Mouse (Mus musculus) CD4-positive, CD25-positive, alpha-beta regulatory T cell, adult 2 months (primary cell): ENCODE data around the gene Mid2.
"Not testable (repeated sequence)": the region's sequence is repeated elsewhere in the genome, so short reads cannot be mapped to it uniquely, and the experiment has no call there.

Experiments
- DNase-seq: peaks from one replicate; pipeline ENCODE4 v3.0.0-alpha.2; 2012; ENCODE audit warnings: low read depth, low spot score

The Mid2 gene

DNA sequence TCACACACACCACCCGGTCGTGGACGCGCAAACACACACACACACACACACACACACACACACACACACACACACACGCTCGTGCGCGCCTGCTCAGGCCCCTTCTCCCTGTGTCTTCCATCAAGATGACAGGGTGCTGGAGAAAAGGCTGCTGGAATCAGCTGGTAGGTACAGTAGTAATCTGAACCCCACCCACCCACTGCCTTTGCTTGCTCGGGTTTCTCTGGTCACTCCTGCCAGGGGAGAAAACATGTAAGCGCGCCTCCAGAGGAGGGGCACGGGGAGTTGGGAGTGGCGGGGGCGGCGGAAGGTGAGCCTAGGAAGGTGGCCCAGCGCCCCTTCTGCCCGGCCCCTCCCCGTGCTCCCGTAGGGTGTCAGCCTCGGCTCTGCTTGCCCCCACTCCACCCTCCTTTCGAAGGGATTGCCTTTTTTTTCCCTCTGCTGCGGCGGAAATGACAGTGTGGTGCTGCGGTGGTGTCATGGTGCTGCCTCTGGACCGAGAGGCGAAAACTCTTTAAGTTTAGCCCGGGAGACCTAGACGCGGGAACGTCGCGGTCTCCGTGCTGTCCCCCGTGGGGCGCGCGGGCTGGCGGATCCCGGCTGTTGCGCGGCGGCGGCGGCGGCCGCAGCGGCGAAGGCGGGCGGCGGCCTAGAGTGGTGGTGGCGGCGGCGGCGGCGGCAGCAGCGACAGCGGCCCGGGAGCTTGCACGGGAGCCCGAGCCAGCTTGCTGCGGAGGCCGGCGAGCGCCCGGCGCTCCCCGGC is at the start of gene Mid2:
Mid2 (plus strand) TSS at position 121 of the 763 bp plus-strand sequence.
- peak; percentile 12 for DNase-seq

- no peak for DNase-seq
Measured at GRCm38 (mm10) chrX:140624875-140625594, 39.4 kb upstream of the Mid2 start.

GRCm38 (mm10) chrX:140638028-140638427 is 26.4 kb upstream of the Mid2 start:
- DNase-seq, result no peak

DNA sequence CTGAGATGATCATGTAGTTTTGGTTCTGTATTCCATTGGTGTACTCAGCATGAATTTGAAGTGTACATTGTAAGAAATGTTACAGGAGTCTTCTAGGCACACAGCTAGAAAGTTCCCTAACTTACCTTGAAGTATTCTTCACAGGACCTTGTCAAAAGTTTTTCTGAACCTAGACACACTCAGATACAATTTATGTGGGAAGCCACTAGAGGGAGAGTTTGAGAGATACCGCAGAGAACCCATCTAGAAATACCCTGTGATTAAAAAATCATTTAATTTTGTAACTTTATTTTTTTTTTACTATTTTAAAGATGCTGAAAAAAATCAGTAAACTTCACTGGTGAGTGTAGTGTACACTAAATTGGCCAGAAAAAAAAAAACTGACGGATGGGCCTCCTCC is 24.8 kb upstream of the Mid2 start:
- DNase-seq, result no peak

DNA sequence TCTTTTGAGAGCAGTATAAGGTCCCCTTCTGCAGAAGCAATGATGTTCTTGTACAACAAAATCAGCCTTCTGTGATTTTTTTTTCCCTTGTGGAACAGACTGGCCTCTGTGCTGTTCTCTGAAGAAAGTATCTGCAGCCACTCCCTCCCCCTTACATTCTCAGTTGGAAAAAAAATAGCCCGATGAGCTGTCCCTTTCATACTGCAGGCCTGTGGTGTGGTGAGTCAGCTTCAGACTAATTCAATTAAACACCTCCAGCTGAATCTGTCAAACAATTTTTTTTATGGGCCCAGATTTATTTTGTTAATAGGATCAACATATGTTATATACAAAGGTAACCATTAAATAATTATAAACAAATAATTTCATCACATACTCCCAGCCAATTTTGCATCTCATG is 3.7 kb upstream of the Mid2 start:
- no peak for DNase-seq

DNA sequence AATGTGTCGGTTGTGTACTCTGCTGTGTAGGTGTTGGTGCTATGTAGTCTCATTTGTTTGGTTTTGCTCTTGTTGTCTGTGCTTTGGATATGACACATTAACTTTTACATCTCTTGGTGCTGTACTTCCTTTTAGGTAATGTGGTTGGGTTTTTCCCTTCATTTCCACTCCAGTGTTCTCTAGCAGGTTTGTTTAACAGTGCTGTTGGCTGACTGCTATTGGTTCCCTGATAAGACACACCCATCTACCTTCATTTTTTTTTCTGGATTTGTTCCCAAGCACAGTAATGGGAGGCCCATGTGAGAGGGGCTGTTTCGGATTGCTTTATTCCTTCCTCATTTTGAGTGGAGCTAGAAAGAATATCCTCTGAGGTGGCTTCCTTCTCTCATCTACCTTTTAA is 883 bp upstream of the Mid2 start:
- peak; percentile 25 for DNase-seq

- DNase-seq, result peak; percentile 0
Measured at GRCm38 (mm10) chrX:140665242-140665810, 927 bp downstream of the Mid2 start.

DNA sequence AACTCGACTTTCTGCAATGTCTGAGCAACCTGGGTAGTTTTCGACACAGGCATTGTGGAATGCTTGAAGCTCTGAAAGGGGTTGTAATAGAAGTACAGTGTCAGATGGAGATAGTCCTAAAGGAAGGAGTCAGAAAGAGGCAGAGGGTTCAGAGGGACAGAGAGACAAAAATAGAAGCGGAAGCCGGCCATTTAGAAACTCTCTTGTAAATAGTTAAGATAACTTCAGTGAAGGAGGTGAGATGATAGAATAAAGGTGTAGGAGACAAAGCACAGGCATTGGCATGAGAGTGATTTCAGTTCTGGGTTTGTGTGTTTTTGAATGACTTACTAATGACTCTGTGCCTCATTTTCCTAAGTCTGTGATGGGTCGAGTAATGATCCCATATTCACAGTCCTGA is 11.0 kb downstream of the Mid2 start:
- DNase-seq, result no peak

DNA sequence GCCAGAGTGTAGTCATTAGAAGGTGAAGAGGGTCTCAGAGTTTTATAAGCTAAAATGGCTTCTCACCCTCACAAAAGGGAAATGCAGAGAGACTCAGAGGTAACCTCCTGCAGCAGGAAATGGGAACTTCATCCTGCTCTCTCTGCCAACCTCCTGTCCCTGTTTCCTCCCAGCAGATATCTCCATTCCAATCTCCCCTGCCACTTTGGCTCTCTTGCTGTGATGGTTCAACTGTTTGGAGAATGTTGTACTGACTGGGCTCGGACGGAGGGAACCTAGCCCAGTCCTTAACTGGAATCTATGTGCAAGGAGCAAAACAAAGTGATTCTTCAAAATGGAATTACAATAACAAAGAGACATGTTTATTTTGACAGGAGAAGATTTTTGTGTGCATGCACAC is 23.9 kb downstream of the Mid2 start:
- DNase-seq, result no peak

DNA sequence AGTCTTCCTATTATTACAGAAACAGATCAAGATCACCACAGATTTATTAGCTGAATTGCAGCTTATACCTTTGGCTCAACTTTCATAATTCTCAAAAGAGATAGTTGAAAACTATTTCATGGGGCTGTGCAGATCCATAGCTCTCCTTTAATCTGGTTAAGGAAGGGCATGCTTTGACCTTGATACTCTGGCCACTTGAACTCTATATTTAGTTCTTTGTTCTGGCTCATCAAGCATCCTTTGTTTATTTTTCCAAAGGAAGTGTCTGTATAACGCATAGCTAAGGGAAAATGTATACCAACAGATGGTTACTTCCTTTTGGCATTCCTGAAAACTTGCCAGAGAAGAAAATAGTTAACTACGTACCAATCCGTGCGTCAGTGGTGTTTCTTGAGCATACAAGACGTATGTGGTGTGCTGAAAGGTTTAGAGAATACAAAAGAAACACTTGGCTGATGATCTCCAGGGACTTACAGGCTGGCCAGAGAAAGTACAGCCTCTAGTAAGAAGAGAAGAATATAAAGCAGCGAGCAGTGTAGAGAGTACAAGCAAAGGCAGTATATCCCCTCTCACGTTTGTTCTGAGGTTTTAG is 33.6 kb downstream of the Mid2 start:
- not testable (repeated sequence) for DNase-seq

DNA sequence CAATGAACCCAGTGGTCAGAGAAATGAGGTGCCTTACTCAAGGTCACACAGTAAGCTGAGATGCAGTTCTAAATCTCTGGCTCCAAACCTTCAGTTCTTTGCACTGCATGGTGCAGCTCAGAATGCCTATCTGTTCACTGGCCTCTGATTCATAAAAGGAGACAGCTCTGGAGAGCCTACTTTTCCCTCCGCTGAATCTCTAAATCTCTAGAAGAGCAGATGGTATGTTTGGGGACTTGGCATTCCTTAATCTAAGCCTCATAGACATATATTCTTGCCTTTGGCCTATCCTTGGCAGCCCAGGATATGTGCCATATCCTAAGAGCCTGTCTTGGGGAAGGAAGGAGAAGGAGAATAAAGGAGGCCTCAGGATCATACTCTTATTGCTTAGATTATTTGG is 38.8 kb downstream of the Mid2 start:
- DNase-seq, result no peak

DNA sequence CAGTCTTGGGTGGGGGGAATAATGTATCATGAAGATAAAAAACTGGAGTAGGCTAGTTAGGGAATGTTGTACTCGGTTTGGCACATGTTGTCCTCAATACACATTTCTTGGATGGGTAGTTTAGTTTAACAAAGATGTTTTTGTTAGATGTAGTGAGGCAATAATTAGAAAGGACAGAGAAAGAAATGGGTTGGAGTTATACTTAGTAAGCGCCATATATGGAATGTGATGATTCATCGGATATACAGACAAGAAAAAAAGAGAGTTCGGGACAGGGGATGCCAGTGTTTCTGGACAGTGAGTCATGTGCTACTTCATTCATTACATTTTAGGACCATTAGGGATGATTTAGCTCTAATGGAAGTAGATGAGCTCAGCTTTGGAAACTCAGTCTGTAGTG is 41.7 kb downstream of the Mid2 start:
- DNase-seq, result no peak

DNA sequence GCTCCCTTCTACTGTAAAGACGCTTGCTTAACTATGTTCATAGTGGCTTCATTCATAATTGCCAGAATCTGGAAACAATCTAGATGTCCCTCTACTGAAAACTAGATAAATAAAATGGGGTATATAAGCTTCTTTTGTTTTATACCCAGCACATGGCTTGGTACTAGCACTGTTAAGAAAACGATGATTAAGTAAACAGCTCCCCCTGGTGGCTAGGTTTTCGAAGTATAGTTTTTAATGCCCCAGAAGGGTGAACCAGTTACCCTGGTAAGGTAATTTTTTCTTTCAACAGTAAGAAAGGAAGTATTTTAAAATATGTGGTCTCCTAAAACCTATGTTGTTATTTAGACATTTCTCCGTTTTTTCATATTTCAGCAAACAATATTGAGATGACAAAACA is 58.0 kb downstream of the Mid2 start:
- DNase-seq, result peak; percentile 56

DNA sequence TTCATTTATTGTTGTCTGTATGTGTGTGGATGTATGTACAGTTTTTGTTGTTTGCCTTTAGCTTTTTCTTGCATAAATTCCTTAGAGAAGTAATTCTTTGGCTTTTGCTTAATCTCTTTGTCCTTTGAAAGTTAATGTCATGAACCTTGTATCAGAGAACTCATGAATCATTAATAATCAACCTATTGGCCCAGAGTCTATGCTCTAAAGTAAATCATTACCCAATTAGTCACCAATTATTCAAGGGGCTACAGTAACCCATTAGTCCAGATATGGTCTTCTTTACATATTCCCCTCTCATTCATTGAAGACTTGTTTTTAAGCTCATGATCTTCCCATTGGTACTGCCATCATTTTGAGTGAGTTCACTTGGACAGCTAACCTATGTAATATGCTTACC is 74.6 kb downstream of the Mid2 start:
- no peak for DNase-seq

DNA sequence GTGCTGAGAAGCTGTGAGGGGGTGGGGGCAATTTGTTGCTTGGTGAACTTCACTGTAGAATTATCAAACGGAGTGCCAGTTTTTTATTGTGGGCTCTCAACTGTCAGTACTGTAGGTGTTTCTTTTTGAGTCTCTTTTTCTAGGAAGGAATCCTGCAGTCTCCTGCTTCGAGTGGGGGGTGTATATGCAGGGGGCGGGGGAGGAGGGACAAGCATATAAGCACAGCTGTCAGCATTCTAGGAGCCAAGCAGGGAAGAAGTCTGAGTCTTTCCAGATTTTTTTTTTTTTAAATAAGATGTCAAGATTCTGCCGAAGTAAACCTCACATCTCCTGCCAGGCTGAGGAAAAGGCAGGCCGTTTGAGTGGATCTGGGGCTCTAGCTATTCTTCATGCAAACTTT is 78.8 kb downstream of the Mid2 start:
- no peak for DNase-seq

DNA sequence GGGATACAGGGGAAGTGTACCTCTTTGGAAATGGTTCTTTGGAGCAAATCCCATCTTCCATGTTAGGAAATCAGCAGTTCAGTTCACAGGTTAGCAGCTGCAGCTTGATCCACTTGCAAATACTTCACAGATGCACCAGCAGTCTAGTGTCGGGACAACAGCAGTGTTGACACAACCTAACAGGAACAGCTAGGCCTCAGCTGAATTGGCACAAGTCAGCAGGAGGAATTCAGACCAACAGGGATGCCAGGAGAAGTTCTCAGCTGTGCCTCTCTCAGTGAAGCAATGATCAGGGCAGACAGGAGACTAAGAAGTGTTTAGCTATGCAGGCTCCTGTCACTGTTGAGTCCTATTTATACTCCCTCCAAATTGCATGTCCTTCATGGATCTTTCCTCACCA is 105.4 kb downstream of the Mid2 start:
- no peak for DNase-seq

- no peak for DNase-seq
Measured at GRCm38 (mm10) chrX:140805340-140805739, 140.9 kb downstream of the Mid2 start.

- no peak for DNase-seq
Measured at GRCm38 (mm10) chrX:140813312-140814006, 149.1 kb downstream of the Mid2 start, which contains the start of gene Tex13b. Gene Tex13b (minus strand): TSS chrX:140813433.
